Mouse (Mus musculus) small intestine, adult 2 months (tissue): ENCODE results near the gene Mta2.

Experiments used
- CTCF ChIP-seq: fragments of 200-500 bp; IDR thresholded peaks from 2 replicates; pipeline ENCODE4 v1.5.1; 2012; ENCODE audit warnings: low read depth, mild to moderate bottlenecking, control low read depth, inconsistent platforms, low read length, moderate library complexity, mixed read lengths; ENCODE audit not compliant: insufficient replicate concordance, insufficient read length; ENCODE audit errors: extremely low read depth
- POLR2A ChIP-seq: fragments of 200-500 bp; IDR thresholded peaks from 2 replicates; pipeline ENCODE4 v1.6.1; 2012; ENCODE audit warnings: low read depth, mild to moderate bottlenecking, control low read depth, inconsistent platforms, low read length, moderate library complexity

DNA sequence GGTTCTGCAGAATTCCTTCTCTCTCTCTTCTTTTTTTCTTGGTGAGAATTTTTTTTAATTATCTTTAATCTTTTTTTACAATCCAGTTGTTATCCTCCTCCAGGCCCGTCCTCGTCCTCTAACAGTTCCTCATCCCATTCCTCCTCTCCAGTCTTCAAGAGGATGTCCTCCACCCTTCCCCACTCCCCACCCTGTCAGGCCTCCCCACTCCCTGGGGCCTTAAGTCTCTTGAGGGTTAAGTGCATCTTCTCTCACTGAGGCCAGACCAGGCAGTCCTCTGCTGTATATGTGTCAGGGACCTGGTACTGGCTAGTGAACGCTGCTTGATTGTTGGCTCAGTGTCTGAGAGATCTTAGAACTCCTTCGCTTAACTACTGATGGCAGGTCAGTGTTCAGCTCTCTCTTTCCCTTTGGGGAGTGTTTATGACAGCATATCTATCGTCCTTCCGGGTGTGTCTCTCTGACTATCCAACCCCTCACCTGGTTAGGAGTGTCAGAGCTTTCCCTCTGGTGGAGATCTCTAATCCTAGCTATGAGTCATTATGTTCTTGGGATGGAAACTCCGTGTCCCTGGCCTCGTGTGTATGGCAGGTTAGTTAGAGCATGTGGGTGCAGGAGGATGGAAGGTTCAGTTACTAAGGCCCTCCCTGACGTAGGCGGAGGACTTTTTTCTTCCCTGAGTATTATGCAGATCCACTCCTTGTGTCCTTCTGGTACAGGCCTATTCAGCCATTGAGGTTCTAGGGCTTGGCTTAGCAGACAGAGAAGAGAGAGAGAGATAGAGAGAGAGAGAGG is 53.3 kb downstream of the Mta2 start:
- no peak for TF ChIP-seq CTCF
- TF ChIP-seq POLR2A: no peak; the same call in 1 of the 2 replicates
